Mouse (Mus musculus): ENCODE results near the gene Vav2.

Gene Vav2

DNA sequence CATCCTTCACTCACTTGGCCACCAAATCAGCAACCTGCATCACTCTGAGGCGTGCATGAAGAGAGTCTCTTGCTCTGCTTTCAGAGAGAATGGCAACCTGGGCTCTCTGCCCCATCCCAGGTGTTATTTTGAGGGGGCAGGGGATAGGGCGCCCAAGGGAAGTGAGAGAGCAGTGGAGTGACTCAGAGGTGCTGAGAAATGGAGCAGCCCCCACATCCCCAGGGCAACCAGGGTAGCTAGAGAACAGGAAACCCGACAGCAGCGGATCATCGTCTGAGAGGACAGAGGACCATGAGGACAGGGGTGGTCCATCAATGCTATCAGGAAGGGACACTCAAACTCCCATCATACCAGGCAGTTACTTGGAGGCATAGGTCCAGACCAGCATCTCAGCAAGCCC lies 19.9 kb downstream of the Vav2 start:
- DNase-seq = no peak

GRCm38 (mm10) chr2:27405094-27405884 lies 21.5 kb downstream of the Vav2 start:
- no peak for DNase-seq

DNA sequence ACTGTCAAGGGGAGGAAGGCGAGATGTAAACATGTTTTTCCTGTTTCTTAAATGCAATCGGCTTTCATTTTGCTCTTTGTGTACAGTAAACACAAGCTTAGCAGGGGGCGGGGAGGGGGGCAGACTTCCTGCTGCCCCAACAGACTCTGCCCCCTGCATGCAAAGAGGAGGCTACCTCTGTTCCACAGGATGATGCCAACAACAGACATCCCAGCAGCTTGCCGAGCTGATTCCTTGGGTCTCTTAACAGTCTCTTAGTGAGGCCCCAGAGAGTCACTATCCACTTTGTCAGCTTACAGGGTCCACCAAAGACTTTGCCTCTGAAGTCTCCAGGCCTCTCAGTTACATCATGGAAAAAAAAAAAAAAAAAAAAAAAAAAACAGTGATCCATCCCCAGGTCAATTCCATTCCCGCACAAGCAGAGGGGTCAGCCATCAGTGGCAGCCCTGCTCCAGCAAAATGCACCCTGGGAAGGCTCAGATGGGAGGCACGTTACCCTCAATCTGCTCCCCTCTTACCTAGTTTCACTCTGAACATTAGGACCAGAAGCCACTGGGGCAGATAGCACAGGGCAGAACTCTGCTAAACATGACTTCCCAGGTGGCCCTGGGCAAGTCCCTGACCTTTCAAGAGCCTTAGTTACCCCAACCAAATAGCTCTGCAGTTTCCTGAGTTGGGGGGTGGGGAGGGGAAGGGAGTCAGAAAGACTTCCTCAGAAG lies 22.3 kb downstream of the Vav2 start:
- DNase-seq = no peak

DNA sequence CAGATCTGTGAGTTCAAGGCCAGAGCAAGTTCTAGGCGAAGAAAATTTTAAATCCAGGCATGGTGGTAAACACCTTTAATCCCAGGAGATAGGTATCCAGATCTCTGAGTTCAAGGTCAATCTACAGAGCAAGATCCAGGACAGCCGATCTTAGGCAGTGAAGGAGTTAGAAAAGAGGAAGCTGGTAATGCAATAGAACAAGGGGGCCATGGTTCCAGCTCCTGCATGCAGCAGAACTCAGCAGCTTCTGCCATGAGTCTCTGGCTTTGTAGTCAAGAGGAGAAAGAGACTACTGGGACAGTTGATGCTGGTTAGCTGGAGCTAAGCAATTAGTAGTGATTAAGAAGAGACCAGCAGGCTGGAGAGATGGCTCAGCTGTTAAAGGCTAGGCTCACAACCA lies 25.3 kb downstream of the Vav2 start:
- no peak for DNase-seq

GRCm38 (mm10) chr2:27400083-27400482 lies 26.8 kb downstream of the Vav2 start:
- no peak for DNase-seq

DNA sequence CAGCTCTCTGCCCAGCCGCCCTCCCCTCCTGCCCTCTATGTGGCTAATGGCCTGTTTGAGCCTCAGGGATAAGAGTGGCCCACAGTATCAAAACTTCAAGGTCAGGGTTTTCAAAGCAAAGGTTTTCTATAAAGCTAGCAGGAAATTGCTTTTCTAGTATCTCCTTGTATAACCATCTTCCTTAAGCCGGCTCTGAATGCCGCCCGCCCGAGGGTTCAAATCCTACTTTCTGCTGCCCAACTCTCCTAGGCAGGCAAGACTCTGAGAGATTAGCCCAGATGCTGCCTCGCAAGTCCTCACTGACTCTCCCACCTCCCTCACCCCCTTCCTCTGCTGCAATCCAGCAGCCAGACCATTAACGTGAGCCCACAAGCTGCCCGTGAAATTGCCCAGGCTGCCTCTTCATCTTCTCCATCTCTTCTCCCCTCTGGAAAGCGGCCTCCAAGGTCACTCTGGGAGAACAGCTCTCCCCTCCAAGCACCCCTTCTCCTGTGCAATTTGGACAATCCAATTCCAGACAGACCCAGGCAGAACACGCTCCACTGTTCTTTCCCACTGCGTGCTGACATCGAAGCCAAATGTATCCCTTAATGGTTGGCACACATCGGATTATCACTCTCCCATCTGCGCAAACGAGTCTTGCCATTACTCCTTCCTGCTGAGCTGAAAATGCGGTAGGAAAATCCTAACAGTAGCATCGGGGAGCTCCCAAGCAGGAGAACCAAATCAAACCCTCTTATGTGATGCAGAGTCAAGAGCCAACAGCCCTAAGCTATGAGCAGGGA lies 30.0 kb downstream of the Vav2 start:
- DNase-seq = no peak

GRCm38 (mm10) chr2:27394158-27394832 lies 32.5 kb downstream of the Vav2 start:
- peak; percentile 24 for DNase-seq

DNA sequence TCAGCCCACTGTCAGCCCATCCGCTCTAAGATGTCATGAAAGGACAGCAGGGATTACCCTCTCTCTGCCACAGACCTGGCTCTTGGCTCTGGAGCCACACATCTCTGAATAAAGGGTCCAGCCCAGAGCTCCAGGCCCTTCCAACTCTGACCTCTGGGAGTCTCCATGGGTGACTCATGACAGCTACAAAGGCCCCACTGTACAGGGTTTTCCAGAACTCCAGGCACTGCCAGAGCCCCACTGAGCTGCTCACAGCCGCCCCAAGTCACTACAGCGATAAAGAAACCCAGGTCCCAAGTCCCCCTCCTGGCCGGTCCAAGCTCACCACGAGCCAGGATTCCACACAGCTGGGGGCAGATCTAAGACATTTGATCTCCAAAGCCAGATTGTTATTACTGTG lies 34.6 kb downstream of the Vav2 start:
- no peak for DNase-seq

- no peak for DNase-seq
These were observed 36.1 kb downstream of the Vav2 start for GRCm38 (mm10) chr2:27390775-27391174.

DNA sequence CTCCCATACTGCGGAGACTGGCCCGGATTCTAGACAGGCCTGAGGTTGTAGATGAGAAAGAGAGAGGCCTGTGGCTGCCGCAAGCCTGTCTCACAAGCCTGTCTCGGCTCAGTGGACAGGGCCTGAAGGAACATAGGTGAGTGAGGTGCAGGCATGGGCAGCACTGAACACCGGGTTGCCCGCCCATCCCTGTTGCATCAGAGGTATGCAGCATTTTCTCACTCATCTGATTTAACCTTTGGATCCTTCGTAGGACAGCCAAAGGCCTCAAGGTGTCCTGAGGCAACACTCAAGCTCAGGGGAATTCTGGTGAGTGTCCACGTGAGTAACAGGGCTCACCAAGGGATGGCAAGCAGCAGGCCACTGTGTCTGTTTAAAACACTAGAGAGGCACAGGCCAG lies 36.5 kb downstream of the Vav2 start:
- no peak for DNase-seq

DNA sequence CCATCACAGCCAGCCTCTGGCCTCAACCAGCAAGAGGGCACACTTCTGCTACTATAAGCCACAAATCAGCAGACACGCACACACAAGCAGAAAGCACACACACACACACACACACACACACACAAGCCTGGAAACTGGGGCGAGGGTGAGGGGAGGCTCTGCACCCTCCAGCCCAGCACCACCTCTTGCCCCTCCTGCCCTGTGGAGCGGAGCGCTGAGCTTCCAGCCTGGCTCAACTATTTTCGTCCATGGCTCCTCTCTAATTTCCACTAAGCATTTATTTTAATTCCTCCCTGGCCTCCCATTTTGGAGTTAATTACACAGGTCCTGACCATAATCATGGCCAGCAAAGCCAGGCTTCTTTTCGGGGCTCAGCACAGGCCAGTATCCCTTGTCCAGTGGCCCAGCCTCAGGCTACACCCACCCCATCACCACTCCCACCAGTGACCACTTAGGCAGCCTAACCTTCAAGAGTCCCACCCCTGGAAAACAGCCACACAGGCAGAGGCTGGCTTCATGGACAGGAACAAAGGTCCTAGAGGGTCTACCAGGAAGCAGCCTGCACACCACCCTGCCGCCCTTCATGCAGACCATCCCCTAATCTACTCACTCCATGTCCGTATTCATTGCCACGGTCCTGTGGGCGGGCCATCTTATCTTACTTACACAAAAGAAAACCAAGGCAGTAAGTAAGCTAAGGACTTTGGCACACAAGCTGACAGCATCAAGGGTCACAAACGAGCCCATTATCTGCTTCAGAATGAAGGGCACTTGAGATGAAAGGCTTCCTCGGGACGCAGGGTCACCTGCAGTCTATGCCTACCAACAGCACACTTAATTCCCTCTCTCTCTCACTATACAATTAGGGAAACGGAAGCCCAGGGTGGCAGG lies 37.3 kb downstream of the Vav2 start:
- DNase-seq = no peak

GRCm38 (mm10) chr2:27387209-27387608 lies 39.6 kb downstream of the Vav2 start:
- no peak for DNase-seq

- no peak for DNase-seq
These were observed 45.1 kb downstream of the Vav2 start for GRCm38 (mm10) chr2:27381698-27382097.

GRCm38 (mm10) chr2:27381254-27381653 lies 45.6 kb downstream of the Vav2 start:
- DNase-seq = no peak

DNA sequence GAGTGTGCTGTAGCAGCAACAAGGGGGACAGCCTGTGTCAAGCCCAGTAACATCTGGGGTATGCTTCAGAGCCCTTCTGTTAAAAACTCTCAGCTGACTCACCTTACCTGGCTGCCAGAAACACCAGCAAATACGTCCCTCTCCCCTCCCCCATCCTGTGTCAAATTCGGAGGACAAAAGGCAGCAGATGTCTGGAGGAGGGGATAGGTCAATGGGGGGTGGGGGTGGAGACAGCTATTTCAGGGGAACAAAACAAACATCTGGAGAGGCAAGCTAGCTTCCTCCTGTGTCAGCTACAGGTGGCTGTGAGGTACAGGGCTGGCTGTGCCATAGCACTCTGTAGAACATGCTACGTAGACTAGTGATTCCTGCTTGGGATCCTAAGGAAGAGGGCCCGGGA lies 49.0 kb downstream of the Vav2 start:
- DNase-seq = no peak

DNA sequence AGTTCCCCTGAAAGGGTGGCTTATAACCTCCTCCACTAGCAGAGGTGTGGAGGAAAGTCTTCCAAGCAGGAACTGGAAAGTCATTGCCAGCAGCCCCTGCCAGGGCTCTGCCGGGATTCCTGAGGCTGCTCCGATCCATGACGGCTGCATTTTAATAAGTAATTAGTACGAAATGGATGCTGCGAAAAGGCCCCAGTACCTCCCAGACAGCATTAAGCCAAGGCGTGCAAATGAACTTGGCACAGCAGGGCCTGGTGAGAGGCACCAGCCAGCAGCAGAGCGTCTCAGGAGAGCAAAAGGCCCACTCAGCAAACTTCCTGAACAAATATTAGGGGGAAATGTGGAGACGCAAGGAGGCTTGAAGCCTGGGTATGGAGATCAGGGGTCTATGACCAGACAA lies 49.7 kb downstream of the Vav2 start:
- no peak for DNase-seq

DNA sequence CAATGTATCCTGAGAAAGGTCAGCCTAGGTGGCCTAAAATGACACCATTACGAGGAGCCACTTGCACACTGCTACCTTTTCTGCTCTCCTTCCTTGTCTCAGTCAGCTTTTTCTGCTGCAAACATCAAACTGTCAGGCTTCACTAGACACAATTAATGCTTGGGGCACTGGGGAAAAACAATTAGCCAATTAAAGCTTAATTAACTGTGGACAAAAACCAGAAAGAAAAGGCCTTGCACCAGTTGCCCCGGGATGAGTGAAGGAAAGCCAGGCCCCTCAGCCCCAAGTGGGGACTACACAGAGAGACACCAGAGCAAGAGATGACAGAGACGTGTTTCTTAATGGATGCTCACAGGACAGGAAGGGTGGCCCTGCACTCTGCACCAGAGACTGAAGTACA lies 51.7 kb downstream of the Vav2 start:
- no peak for DNase-seq

- DNase-seq = no peak
These were observed 53.5 kb downstream of the Vav2 start for GRCm38 (mm10) chr2:27373349-27373748.

GRCm38 (mm10) chr2:27371450-27371849 lies 55.4 kb downstream of the Vav2 start:
- DNase-seq = no peak

DNA sequence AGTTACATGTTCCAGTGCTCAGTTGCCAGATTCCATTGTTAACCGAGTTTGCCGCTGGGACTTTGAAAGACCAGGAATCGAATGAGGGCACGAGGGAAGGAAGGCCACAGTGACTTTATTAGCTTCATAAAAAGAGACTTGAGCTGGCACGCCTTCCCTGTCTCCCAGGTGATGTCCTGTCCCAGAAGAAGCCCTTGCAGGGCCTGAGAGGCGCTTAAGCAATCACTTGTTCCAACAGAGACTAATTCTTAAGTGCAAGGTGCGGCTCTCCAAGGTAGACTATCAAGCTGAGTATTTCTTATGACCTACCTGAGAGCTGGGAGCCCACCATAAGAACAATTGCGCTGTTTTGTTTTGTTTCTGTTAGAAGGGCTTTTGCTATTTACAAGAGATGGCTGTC lies 57.9 kb downstream of the Vav2 start:
- DNase-seq = no peak

DNA sequence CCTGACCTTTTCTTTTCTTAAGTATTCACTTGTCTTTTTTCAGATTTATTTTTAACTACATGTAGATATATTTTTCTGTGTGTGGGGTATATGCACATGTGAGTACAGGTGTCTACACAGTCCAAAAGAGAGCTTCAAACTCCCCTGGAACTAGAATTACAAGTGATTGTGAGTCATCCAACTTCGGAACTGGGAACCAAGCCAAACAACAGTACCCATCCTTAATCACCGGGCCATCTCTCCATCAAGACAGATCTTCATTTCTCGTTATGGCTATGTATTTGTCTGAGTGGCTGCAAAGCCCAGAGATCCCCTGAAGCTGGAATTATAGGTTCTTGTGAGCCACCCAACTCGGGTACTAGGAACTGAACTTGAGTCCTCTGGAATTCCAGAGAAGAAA lies 61.5 kb downstream of the Vav2 start:
- DNase-seq = no peak

GRCm38 (mm10) chr2:27361786-27362185 lies 65.0 kb downstream of the Vav2 start:
- no peak for DNase-seq

Data from right cerebral cortex, postnatal 14 days (tissue).